Mouse (Mus musculus): ENCODE data around the gene Hspbp1. TPM values are rescaled to one million over a fixed set of nuclear protein-coding genes. Genes with fewer than 3 reads are reported as not detected.
A peak's percentile ranks its signal among the peaks of the same experiment; 100 is the strongest.

The Hspbp1 gene
- polyA plus RNA-seq, 1 experiment from 2014 or later = 123 TPM

DNA sequence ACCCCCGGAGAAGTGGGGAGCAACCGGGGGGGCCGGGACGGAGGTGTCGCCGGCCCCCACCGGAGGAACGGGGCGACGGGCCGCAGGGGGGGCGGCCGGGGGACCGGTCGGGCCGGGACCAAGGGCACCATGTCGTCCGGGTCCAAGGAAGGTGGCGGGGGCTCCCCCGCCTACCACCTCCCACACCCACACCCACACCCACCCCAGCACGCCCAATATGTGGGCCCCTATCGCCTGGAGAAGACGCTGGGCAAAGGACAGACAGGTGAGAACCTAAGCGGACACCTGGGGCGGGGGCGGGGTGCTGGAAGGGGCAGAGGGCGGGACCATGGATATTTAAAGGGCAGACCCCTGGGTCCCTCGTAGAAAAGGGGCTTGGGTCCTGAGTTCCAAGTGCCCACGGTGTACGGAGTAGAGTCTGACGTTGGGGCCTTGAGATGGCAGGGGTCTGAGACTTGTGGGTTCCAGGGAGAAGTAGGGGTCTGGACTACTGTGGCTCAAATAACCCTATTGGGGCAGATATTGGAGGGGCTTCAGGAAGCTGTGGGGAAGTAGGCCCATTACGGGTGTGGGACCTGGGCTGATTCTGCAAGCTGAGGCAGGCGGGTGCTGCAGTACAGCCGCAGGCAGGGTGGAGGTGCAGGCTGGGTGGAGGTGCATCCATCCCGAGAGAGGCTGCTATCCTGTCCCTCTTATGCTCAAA lies 6.2 kb upstream of the Hspbp1 start:
- 6% methylated on average over 26 of the region's 35 CpGs for WGBS
- H3K27ac ChIP-seq = peak overlapping the region; percentile 99
- no peaks in the 10 kb centered on the region for H3K27me3 ChIP-seq (ENCODE audit: low read depth, poor library complexity, severe bottlenecking)
- peaks cover 37% of the 10 kb centered on the region for H3K36me3 ChIP-seq
- H3K4me3 ChIP-seq = peak overlapping the region; percentile 98
- peak; percentile 55 for DNase-seq (ENCODE audit: low spot score)
- no peaks in the 10 kb centered on the region for H3K9me3 ChIP-seq (replicated peaks)
- H3K4me1 ChIP-seq = peaks cover 18% of the 10 kb centered on the region

DNA sequence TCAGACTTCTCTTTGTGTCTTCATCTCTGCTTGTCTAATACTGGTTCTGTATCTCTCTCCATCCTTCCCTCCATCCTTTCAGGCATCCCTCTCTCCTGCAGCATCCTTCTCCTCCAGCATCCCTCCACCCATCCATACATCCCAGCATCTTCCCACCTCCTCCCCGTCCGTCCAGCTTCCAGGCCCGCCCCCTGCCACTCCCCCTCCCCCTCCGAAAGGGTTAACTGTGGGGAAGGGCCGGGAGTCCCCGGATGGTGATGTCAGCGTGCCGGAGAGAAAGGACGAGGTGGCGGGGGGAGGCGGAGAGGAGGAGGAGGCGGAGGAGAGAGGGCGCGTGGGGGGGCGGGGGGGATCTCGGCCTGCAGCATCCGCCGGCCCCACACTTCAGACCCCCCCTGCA lies 5.5 kb upstream of the Hspbp1 start, which contains the start of gene Brsk1:
TSS of gene Brsk1 (plus strand) at position 218 of the 400 bp plus-strand sequence.
- peaks cover 30% of the 10 kb centered on the region for H3K36me3 ChIP-seq
- WGBS = 3% methylated on average over 6 of the region's 18 CpGs

DNA sequence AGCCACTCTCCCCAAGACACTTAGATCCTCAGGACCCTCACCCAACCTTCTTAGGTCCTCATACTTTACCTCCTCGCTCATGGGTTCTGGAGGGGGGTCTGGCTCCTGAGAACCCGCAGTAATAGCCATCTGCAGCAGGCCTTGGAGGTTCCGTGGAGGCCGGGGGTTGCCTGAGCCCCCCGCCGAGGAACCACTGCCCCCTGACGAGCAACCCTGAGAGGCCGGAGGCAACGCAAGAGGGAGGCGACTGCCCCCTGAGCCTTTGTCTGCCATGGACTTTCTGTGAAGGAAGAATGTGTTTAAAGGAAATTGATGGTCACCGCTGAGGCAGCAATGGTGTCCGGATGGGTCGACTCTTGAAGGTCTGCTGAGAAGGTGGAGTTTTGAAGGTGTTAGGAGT lies 665 bp downstream of the Hspbp1 start:
- Histone ChIP-seq H3K9me3 (replicated peaks) (no peaks in the 10 kb centered on the region), H3K4me3 (peak overlapping the region; percentile 80), H3K27me3 (ENCODE audit: low read depth, poor library complexity, severe bottlenecking) (no peaks in the 10 kb centered on the region), H3K4me1 (peaks cover 9% of the 10 kb centered on the region), H3K27ac (peak overlapping the region; percentile 86), H3K36me3 (peaks cover 28% of the 10 kb centered on the region)
- WGBS = 2% methylated on average over 13 of the region's 13 CpGs
- DNase-seq (ENCODE audit: low spot score) = no peak

More for the DNA sequence above, 5.5 kb upstream of the Hspbp1 start, which contains the start of gene Brsk1:
- peak; percentile 99 for DNase-seq (ENCODE audit: low spot score)
- H3K4me1 ChIP-seq = peaks cover 18% of the 10 kb centered on the region
- no peaks in the 10 kb centered on the region for H3K27me3 ChIP-seq (ENCODE audit: low read depth, poor library complexity, severe bottlenecking)
- H3K4me3 ChIP-seq = peak within 1 kb of the TSS; percentile 98
- H3K27ac ChIP-seq = peak within 1 kb of the TSS; percentile 99
- no peaks in the 10 kb centered on the region for H3K9me3 ChIP-seq (replicated peaks)

DNA sequence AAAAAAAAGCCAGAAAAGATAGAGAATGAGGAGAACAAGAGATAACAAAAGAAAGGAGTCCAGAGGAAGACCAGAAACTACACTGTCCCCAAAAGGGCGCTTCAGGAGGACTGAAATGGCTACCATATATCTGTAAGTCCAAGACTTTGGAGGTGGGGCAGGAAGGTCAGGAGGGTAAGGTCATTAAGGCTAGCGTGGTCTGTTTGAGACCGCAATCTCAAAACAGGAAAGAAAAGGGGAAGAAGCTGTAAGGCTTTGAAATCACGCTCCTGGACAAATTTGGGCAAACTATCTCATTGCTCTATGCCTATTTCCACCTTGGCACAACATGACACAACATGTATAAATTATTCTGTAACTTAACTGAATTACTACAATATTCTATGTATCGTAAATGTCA lies 1.6 kb downstream of the Hspbp1 start:
- DNase-seq (ENCODE audit: low spot score) = no peak
- Histone ChIP-seq H3K4me3 (no peak overlapping the region), H3K36me3 (peaks cover 32% of the 10 kb centered on the region), H3K27ac (no peak overlapping the region), H3K27me3 (ENCODE audit: low read depth, poor library complexity, severe bottlenecking) (no peaks in the 10 kb centered on the region), H3K4me1 (peaks cover 9% of the 10 kb centered on the region), H3K9me3 (replicated peaks) (no peaks in the 10 kb centered on the region)
- WGBS = 77% methylated on average over 5 of the region's 5 CpGs

DNA sequence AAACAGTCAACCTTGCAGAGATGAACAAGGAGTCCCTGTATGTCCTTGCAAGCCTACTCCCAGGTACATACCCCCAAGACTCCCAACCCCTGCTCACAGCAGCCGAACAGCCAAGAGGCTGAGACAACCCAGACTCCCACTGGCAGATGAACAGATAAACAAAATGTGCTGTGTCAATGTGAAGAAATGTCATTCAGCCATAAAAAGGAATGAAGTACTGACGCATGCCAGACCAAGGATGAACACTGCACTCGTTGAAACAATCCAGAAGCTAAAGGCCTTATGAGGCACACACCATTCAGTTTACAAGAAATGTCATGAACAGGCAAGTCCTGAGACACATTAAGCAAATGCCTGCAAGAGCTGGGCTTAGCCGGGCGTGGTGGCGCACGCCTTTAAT lies 9.7 kb downstream of the Hspbp1 start:
- H3K9me3 ChIP-seq (replicated peaks) = no peaks in the 10 kb centered on the region
- H3K4me3 ChIP-seq = no peak overlapping the region
- WGBS = 84% methylated on average over 7 of the region's 7 CpGs
- no peak for DNase-seq (ENCODE audit: low spot score)
- peaks cover 85% of the 10 kb centered on the region for H3K36me3 ChIP-seq
- H3K27ac ChIP-seq = no peak overlapping the region
- no peaks in the 10 kb centered on the region for H3K4me1 ChIP-seq
- no peaks in the 10 kb centered on the region for H3K27me3 ChIP-seq (ENCODE audit: low read depth, poor library complexity, severe bottlenecking)

DNA sequence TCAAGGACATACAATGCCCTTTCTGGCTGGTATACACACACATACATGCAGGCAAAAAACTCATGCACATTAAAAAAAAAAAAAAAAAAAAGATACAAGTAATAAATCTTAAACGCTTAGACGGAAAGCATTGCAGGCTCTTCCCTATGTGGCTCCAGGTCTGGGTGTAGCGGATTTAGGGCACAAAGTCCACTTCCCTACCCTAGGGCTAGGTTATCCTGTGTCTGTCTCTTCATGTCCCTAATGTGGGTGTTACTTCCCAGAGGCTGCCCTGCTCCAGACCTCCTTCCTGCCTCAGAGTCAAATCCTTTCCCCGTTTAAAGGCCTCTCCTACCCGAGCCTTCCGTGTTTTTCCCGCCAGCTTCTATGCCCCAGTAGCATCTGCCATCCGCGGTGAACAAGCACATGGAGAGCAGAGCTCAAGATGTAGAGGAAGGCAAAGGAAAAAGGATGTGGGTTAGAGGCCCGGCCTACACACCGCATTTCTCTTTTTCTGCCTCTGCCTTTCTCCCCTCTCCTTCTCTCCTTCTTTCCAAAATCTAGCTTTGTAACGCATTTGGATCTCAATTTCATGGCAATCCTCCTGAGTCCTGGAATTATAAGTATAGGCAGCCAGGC lies 10.6 kb downstream of the Hspbp1 start:
- H3K9me3 ChIP-seq (replicated peaks) = no peaks in the 10 kb centered on the region
- peaks cover 88% of the 10 kb centered on the region for H3K36me3 ChIP-seq
- no peak for DNase-seq (ENCODE audit: low spot score)
- no peak overlapping the region for H3K27ac ChIP-seq
- H3K27me3 ChIP-seq (ENCODE audit: low read depth, poor library complexity, severe bottlenecking) = no peaks in the 10 kb centered on the region
- WGBS = 94% methylated on average over 12 of the region's 12 CpGs
- H3K4me3 ChIP-seq = no peak overlapping the region
- H3K4me1 ChIP-seq = no peaks in the 10 kb centered on the region

DNA sequence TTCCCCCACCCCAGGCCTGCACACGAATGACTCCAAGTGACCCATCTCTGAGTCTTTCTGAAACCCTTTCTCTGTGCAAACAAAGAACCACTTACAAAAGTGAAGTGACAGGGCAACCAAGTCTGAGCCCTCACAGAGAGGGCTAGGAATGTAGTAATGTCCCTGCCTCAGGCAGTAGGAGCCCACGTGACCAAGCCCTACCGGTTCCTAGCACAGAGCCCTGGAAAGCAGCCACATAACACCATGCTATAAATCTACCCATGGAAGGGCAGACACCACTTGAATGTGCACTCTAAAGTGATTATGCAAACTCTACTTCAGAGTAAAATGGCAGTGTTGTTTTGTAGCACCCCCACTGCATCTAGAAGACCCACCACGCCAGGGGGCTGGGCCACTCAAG lies 12.9 kb downstream of the Hspbp1 start:
- Histone ChIP-seq H3K27ac (0 out of 2 replicates have a peak overlapping the region, but pooled peaks have one; percentile 19), H3K4me3 (no peak overlapping the region), H3K36me3 (peaks cover 93% of the 10 kb centered on the region), H3K27me3 (ENCODE audit: low read depth, poor library complexity, severe bottlenecking) (no peaks in the 10 kb centered on the region), H3K4me1 (no peaks in the 10 kb centered on the region), H3K9me3 (replicated peaks) (no peaks in the 10 kb centered on the region)
- DNase-seq (ENCODE audit: low spot score) = no peak
- 80% methylated on average over 4 of the region's 4 CpGs for WGBS

DNA sequence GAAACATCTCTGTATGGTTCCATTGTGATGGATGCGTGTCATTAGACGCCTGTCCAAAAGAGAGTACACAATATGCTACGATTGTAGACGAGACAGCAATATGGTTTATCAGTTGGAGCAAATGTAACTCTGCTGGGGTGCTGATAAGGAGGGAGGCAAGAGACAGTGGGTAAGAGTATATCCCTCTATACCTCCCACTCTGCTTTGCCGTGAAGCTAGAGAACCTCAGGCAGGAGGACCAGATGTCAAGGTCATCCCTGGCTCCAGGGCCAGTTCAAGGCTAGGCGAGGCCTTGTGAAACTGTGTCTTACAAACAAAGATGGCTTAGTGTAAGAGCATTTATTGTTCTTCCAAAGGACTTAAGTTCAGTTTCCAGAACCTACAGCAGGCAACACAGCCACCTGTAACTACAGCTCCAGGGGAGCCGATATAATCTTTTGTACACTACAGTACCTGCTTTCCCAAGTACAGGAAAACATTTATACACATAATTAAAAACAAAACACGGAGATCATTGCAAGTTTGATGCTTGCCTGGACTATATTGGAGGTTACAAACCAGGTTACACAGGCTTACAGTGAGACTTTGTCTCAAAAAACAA lies 14.1 kb downstream of the Hspbp1 start:
- Histone ChIP-seq H3K27me3 (ENCODE audit: low read depth, poor library complexity, severe bottlenecking) (no peaks in the 10 kb centered on the region), H3K27ac (no peak overlapping the region), H3K36me3 (peaks cover 94% of the 10 kb centered on the region), H3K9me3 (replicated peaks) (no peaks in the 10 kb centered on the region), H3K4me3 (no peak overlapping the region), H3K4me1 (no peaks in the 10 kb centered on the region)
- no peak for DNase-seq (ENCODE audit: low spot score)
- WGBS = 90% methylated on average over 8 of the region's 8 CpGs

DNA sequence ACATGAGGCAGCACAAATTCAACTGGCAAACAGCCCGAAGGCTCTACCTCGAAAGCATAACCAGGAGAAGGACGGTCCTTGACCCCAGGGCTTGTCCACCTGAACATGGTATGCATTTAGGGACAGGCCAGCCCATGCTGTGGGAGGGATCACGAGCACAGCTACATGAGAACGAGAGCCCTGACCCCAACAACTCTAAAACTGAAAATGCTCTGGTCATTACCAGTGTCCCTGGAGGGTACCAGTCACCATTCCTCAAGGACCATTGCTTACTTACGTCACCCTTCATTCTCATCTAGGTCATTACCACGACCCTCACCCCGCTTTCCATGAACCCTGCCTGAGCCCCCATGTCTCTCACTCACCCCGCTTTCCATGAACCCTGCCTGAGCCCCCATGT lies 15.7 kb downstream of the Hspbp1 start:
- no peak overlapping the region for H3K27ac ChIP-seq
- no peak for DNase-seq (ENCODE audit: low spot score)
- WGBS = 95% methylated on average over 9 of the region's 9 CpGs
- H3K9me3 ChIP-seq (replicated peaks) = no peaks in the 10 kb centered on the region
- no peaks in the 10 kb centered on the region for H3K4me1 ChIP-seq
- H3K36me3 ChIP-seq = peaks cover 89% of the 10 kb centered on the region
- H3K27me3 ChIP-seq (ENCODE audit: low read depth, poor library complexity, severe bottlenecking) = no peaks in the 10 kb centered on the region
- H3K4me3 ChIP-seq = no peak overlapping the region

DNA sequence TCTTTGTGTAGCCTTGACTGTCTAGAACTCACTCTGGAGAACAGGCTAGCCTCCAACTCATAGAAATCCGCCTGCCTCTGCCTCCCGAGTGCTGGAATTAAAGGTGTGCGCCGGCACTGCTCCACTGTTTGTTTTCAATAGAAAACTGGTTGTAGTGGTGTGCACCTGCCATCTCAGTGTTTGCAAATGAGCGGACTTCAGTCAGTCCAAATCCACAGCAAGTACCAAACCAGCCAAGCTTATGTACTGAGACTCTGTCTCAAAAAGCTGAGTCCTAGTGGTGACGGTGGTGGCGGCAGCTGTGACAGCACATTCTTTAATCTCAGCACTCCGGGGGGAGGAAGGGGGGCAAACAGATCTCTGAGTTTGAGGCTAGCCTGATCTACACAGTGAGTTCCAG lies 16.4 kb downstream of the Hspbp1 start:
- Histone ChIP-seq H3K36me3 (peaks cover 86% of the 10 kb centered on the region), H3K4me3 (no peak overlapping the region), H3K4me1 (no peaks in the 10 kb centered on the region), H3K9me3 (replicated peaks) (no peaks in the 10 kb centered on the region), H3K27ac (no peak overlapping the region), H3K27me3 (ENCODE audit: low read depth, poor library complexity, severe bottlenecking) (no peaks in the 10 kb centered on the region)
- no peak for DNase-seq (ENCODE audit: low spot score)
- 97% methylated on average over 8 of the region's 8 CpGs for WGBS

DNA sequence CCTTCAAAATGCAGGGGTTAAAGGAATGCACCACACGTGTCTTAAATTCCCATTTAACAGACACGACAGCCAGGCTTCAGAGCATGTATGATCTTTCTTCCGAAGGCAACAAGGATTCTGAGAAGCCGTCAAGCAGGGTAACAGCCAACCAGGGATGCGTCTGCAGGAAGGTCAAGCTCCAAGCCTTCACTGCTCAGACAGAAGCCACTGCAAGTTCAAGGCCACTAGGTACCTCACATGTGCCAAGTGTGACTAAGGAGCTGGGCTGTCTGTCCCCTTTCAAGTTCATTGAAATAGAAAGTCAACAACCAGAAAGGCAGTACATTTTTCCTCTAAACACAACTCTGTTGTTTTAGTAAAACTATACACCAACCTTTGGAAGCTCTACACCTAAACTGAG lies 18.0 kb downstream of the Hspbp1 start:
- 94% methylated on average over 5 of the region's 5 CpGs for WGBS
- no peaks in the 10 kb centered on the region for H3K27me3 ChIP-seq (ENCODE audit: low read depth, poor library complexity, severe bottlenecking)
- no peaks in the 10 kb centered on the region for H3K4me1 ChIP-seq
- no peak overlapping the region for H3K27ac ChIP-seq
- H3K4me3 ChIP-seq = no peak overlapping the region
- no peaks in the 10 kb centered on the region for H3K9me3 ChIP-seq (replicated peaks)
- H3K36me3 ChIP-seq = peaks cover 83% of the 10 kb centered on the region
- no peak for DNase-seq (ENCODE audit: low spot score)

DNA sequence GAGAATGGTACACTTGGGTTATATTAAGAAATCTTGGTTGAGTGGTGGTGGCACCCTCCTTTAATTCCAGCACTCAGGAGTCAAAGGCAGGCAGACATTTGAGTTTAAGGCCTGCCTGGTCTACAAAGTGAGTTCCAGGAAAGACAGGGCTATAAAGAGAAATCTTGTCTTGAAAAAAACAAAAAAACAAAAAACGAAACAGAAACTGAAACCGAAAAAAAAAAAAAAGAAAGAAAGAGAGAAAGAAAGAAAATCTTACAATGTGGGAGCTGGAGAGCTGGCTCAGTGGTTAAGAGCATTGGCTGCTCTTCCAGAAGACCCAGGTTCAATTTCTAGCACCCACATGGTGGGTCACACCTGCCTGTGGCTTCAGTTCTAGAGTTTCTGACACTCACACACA lies 21.1 kb downstream of the Hspbp1 start:
- Histone ChIP-seq H3K4me1 (peaks cover 4% of the 10 kb centered on the region; the same call in 1 of the 2 replicates), H3K4me3 (no peak overlapping the region), H3K27me3 (ENCODE audit: low read depth, poor library complexity, severe bottlenecking) (no peaks in the 10 kb centered on the region), H3K36me3 (peaks cover 67% of the 10 kb centered on the region), H3K9me3 (replicated peaks) (no peaks in the 10 kb centered on the region), H3K27ac (no peak overlapping the region)
- DNase-seq (ENCODE audit: low spot score) = no peak
- WGBS = 78% methylated on average over 2 of the region's 2 CpGs

DNA sequence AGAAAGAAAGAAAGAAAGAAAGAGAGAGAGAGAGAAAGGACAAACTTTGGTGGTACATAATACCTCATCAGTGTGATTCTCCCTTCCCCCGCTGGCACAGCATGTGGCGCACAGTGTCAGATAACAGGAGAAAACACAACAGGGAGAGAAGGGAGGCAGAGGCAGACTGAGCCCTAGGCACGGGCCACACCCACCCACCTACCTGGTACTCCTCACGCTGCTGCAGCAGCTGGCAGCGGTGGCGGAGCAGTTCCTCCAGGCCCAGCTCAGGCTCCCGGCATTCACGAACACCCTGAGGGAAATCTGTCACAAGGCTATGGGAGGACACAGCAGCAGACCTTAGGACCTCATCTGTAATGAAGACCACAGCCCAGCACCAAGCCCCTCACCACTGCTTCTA lies 21.7 kb downstream of the Hspbp1 start:
- H3K27ac ChIP-seq = no peak overlapping the region
- no peak for DNase-seq (ENCODE audit: low spot score)
- peaks cover 5% of the 10 kb centered on the region; the same call in 1 of the 2 replicates for H3K4me1 ChIP-seq
- no peaks in the 10 kb centered on the region for H3K9me3 ChIP-seq (replicated peaks)
- WGBS = 71% methylated on average over 8 of the region's 8 CpGs
- H3K4me3 ChIP-seq = no peak overlapping the region
- no peaks in the 10 kb centered on the region for H3K27me3 ChIP-seq (ENCODE audit: low read depth, poor library complexity, severe bottlenecking)
- H3K36me3 ChIP-seq = peaks cover 61% of the 10 kb centered on the region
